Comparison of ENCODE assay signal across 11 mouse cellular contexts in the genomic region with DNA sequence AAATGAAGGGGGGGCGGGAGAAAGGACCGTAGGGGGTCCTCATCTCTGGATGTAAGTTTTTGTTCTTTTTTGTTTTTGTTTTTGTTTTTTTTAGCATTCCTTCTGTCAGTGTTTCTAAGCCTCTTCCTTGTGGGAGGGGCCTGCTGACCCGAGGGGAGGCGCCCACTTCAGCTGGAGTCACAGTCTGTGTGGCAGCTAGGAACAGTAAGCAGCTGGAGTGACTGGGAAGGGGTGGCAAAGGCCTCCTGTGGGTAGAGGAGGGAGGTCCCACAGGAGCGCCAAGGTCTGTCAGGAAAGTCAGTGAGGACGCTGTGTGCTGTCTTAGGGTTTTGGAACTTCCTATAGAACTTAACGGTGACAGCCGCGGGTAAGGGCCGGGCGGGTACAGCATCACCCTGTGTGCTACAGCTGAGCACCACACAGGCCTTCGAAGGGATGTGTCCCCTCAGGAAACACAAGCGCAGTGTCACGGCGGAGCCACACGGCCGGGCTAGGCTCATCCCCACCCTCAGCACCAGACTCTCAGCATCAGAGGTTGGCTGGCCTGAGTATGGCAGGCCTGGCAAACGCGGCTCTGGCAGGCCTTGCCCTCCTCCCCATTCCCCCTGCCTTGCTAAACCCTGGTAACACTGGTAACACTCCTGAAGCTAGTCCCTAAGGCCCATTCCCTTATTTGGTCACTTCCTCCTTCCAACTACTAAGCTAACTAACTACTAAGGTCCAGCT. TPM values are rescaled to one million over a fixed set of nuclear protein-coding genes. Genes with fewer than 3 reads are reported as not detected.
A peak's percentile ranks its signal among the peaks of the same experiment; 100 is the strongest.
DNase-seq lines count a peak whose midpoint lies in the region; ATAC-seq and TF ChIP-seq lines count a peak whose summit lies in the region.
"Had no signal": no experiment of that assay in that cellular context is flagged by ENCODE, and none has a peak within 500 bp of the region (broad histone marks: within the 10 kb centered on the region; RNA-seq: fewer than 3 reads in every experiment).

No protein-coding gene starts in this region.

- no peak overlapping the region for H3K4me2 ChIP-seq in forebrain, embryonic 12.5 days
- H3K4me2 ChIP-seq in intestine, embryonic 15.5 days (replicated peaks): no peak overlapping the region

- H3K79me2 ChIP-seq in liver, adult 2 months (ENCODE audit: control insufficient read depth, insufficient read depth, low read length): no peaks in the 10 kb centered on the region

- DNase-seq in embryo, embryonic 11 days: peak; percentile 9
- DNase-seq in embryo, embryonic 10.5 days (ENCODE audit: low spot score): no peak
- DNase-seq in liver, adult 2 months (ENCODE audit: extremely low read depth, low read depth, low spot score): no peak
- no peak for DNase-seq in liver
- no peak for DNase-seq in urinary bladder, adult 18-20 months (ENCODE audit: low spot score in 2 of 2)
- DNase-seq: cerebellum, adult 2 months; right cerebral cortex, postnatal 14 days had no signal

- peak overlapping the region; percentile 41 for H3K9ac ChIP-seq in liver, adult 2 months (ENCODE audit: low read depth, low read length)
- H3K9ac ChIP-seq in forebrain, embryonic 12.5 days: peak overlapping the region; percentile 21; the same call in 1 of the 2 replicates
- no peak overlapping the region for H3K9ac ChIP-seq in intestine, embryonic 15.5 days

- no peak for TF ChIP-seq POLR2A in liver, adult 2 months (IDR thresholded peaks at IDR 0.05; ENCODE audit: extremely low read depth, insufficient read depth, low read length)

- WGBS in liver, adult 2 months: 78% methylated on average over 19 of the region's 19 CpGs
- 71% methylated on average over 19 of the region's 19 CpGs for WGBS in forebrain, embryonic 12.5 days
- WGBS in intestine, embryonic 15.5 days: 75% methylated on average over 19 of the region's 19 CpGs

- peak; percentile 44; the same call in 1 of the 2 replicates for ATAC-seq in forebrain, embryonic 12.5 days (ENCODE audit: low FRiP score)
- ATAC-seq in intestine, embryonic 15.5 days: no peak

- H3K4me1 ChIP-seq in liver, adult 2 months (ENCODE audit: control insufficient read depth, insufficient read depth, low read length): peaks cover 17% of the 10 kb centered on the region
- H3K4me1 ChIP-seq in forebrain, embryonic 12.5 days: peaks cover 29% of the 10 kb centered on the region
- H3K4me1 ChIP-seq in megakaryocyte, embryonic 14.5 days: peaks cover 36% of the 10 kb centered on the region
- peaks cover 20% of the 10 kb centered on the region; the same call in 1 of the 2 replicates for H3K4me1 ChIP-seq in intestine, embryonic 15.5 days (replicated peaks)

- H3K4me3 ChIP-seq in liver, adult 2 months (ENCODE audit: insufficient read depth, low read depth, low read length): no peak overlapping the region
- H3K4me3 ChIP-seq in forebrain, embryonic 12.5 days (replicated peaks): no peak overlapping the region
- peak overlapping the region; percentile 50 for H3K4me3 ChIP-seq in megakaryocyte, embryonic 14.5 days (replicated peaks)
- H3K4me3 ChIP-seq in intestine, embryonic 15.5 days (replicated peaks): no peak overlapping the region

- no peaks in the 10 kb centered on the region for H3K27me3 ChIP-seq in liver, adult 2 months (ENCODE audit: control insufficient read depth, insufficient read depth, low read length)
- no peaks in the 10 kb centered on the region for H3K27me3 ChIP-seq in forebrain, embryonic 12.5 days
- peaks cover 18% of the 10 kb centered on the region for H3K27me3 ChIP-seq in megakaryocyte, embryonic 14.5 days (replicated peaks)
- no peaks in the 10 kb centered on the region for H3K27me3 ChIP-seq in intestine, embryonic 15.5 days (replicated peaks)

- no peak for TF ChIP-seq CTCF in liver, adult 2 months (IDR thresholded peaks at IDR 0.05; ENCODE audit: low read depth, low read length)

- no peaks in the 10 kb centered on the region for H3K9me3 ChIP-seq in forebrain, embryonic 12.5 days
- peaks cover 3% of the 10 kb centered on the region; the same call in 1 of the 2 replicates for H3K9me3 ChIP-seq in megakaryocyte, embryonic 14.5 days
- no peaks in the 10 kb centered on the region for H3K9me3 ChIP-seq in intestine, embryonic 15.5 days

- no peaks in the 10 kb centered on the region for H3K36me3 ChIP-seq in liver, adult 2 months (ENCODE audit: control insufficient read depth, insufficient read depth, low read length)
- H3K36me3 ChIP-seq in forebrain, embryonic 12.5 days (replicated peaks): no peaks in the 10 kb centered on the region
- no peaks in the 10 kb centered on the region for H3K36me3 ChIP-seq in megakaryocyte, embryonic 14.5 days (replicated peaks; ENCODE audit: low read length)
- no peaks in the 10 kb centered on the region for H3K36me3 ChIP-seq in intestine, embryonic 15.5 days

- H3K27ac ChIP-seq in liver, adult 2 months (replicated peaks; ENCODE audit: insufficient read depth, low read depth, low read length): peak overlapping the region; percentile 57
- no peak overlapping the region for H3K27ac ChIP-seq in forebrain, embryonic 12.5 days
- no peak overlapping the region for H3K27ac ChIP-seq in intestine, embryonic 15.5 days

RNA-seq across cellular contexts. Expression of gene Kcne1, which starts 52.9 kb away (rescaled TPM):
- total RNA-seq in liver, adult 2 months (2014; rRNA removed): not detected in 2 replicates
- not detected in 2 replicates for polyA plus RNA-seq in liver, adult 2 months (2012; rRNA removed)
- 0.26 TPM in 1 of 2 replicates, not detected in the other for polyA plus RNA-seq in forebrain, embryonic 12.5 days (2016; fragmentation: Nextera tagmentation; extraction: Ambion mirVana)
- polyA plus RNA-seq in megakaryocyte, embryonic 14.5 days (2012; ENCODE audit: insufficient read depth, low replicate concordance): 0.02 TPM in 1 of 2 replicates, not detected in the other
- 0.25 TPM in 1 of 2 replicates, not detected in the other for polyA plus RNA-seq in intestine, embryonic 15.5 days (2015; fragmentation: Nextera tagmentation; extraction: Ambion mirVana)
- total RNA-seq: gastrocnemius, adult 8-10 months had no signal

RNA-seq across cellular contexts. Expression of gene Rcan1, which starts 58.5 kb away (rescaled TPM):
- total RNA-seq in liver, adult 2 months (2014; rRNA removed): 12.8 and 14.0 TPM in 2 replicates
- polyA plus RNA-seq in liver, adult 2 months (2012; rRNA removed): 7.8 and 8.2 TPM in 2 replicates
- 40.9 and 43.1 TPM in 2 replicates for polyA plus RNA-seq in forebrain, embryonic 12.5 days (2016; fragmentation: Nextera tagmentation; extraction: Ambion mirVana)
- 2.4 and 3.6 TPM in 2 replicates for polyA plus RNA-seq in megakaryocyte, embryonic 14.5 days (2012; ENCODE audit: insufficient read depth, low replicate concordance)
- 23.5 and 24.0 TPM in 2 replicates for polyA plus RNA-seq in intestine, embryonic 15.5 days (2015; fragmentation: Nextera tagmentation; extraction: Ambion mirVana)
